Mouse (Mus musculus): ENCODE measurements around the gene Gm5640.

GRCm38 (mm10) chrX:74592379-74592778 is 53.1 kb downstream of the Gm5640 start, which contains the start of gene Olfr1325:
- no peak for TF ChIP-seq CTCF (conservative IDR thresholded peaks at IDR 0.05; ENCODE audit: low read length)
- no peak for TF ChIP-seq POU5F1 (IDR thresholded peaks at IDR 0.05; ENCODE audit: borderline replicate concordance, low read length)
- no peak for TF ChIP-seq NANOG (IDR thresholded peaks at IDR 0.05; ENCODE audit: borderline replicate concordance, low read length)

All from E14TG2a.4 (cell line).